ENCODE assay signal across 9 mouse cellular contexts in the genomic region with DNA sequence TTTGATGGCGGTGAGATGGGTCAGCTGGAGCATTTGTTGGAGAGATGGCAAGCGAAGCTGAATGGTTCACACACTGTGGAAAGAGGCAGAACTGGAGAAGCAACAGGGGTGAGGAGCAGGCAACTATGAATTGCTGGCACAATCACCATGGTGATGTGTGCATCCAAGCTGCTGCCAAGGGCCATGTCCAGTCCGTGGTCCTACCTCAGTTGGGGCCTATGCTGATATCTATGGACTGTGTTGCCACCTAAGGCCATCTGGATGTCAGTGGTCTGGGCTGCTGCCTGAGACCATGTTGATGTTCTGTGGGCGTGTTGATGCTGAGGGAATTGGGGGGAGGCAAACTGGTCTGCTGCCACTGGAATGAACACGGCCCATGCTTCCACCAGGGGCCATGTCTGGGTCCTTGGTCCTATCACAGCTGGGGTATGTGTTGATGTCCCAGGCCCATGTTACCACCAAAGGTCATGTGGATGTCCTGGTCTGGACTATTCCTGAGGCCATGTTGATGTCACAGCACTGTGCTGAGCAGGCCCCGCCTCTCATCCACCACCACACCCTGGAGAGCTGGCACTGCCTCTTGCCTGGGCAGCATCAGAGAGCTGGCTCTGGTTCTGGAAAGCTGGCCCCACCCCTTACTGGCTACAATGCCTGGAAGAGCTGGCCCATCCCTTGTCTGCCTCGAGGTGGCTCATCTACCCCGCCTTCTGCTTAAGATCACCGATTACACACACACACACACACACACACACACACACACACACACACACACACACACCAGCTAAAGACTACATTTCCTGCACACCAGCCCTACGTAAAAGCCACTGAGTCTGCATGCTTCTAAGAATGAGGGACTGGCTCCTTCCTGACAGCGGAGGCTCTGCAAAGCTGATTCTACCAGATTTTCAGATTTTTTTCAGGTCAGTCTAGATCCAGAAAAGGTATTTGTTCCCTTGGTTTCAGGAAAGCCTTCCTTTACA. TPM values are rescaled to one million over a fixed set of nuclear protein-coding genes. Genes with fewer than 3 reads are reported as not detected.
DNase-seq lines count a peak whose midpoint lies in the region; ATAC-seq lines count a peak whose summit lies in the region.
"Had no signal": no experiment of that assay in that cellular context is flagged by ENCODE, and none has a peak within 500 bp of the region (broad histone marks: within the 10 kb centered on the region; RNA-seq: fewer than 3 reads in every experiment).

No protein-coding gene starts in this region.

- H3K9ac ChIP-seq in forebrain, embryonic 14.5 days (ENCODE audit: low read length), result no peak overlapping the region
- no peak overlapping the region for H3K9ac ChIP-seq in forebrain, embryonic 15.5 days (replicated peaks)
- H3K9ac ChIP-seq in liver, embryonic 12.5 days, result no peak overlapping the region
- no peak overlapping the region for H3K9ac ChIP-seq in stomach, embryonic 15.5 days
- no peak overlapping the region for H3K9ac ChIP-seq in midbrain, embryonic 14.5 days (replicated peaks; ENCODE audit: low read length)
- H3K9ac ChIP-seq: midbrain, embryonic 12.5 days had no signal

- H3K27me3 ChIP-seq in forebrain, embryonic 14.5 days (replicated peaks; ENCODE audit: control insufficient read depth, insufficient read depth, low read length), result no peaks in the 10 kb centered on the region
- H3K27me3 ChIP-seq in forebrain, embryonic 15.5 days, result no peaks in the 10 kb centered on the region
- H3K27me3 ChIP-seq in liver, embryonic 12.5 days (replicated peaks), result no peaks in the 10 kb centered on the region
- no peaks in the 10 kb centered on the region for H3K27me3 ChIP-seq in stomach, embryonic 15.5 days (replicated peaks)
- no peaks in the 10 kb centered on the region for H3K27me3 ChIP-seq in midbrain, embryonic 14.5 days (ENCODE audit: control insufficient read depth, insufficient read depth, low read length)
- H3K27me3 ChIP-seq: midbrain, embryonic 12.5 days had no signal

- H3K9me3 ChIP-seq in forebrain, embryonic 14.5 days (replicated peaks; ENCODE audit: control insufficient read depth, low read length), result no peaks in the 10 kb centered on the region
- H3K9me3 ChIP-seq in forebrain, embryonic 15.5 days, result no peaks in the 10 kb centered on the region
- no peaks in the 10 kb centered on the region for H3K9me3 ChIP-seq in liver, embryonic 12.5 days (replicated peaks)
- H3K9me3 ChIP-seq in stomach, embryonic 15.5 days, result no peaks in the 10 kb centered on the region
- no peaks in the 10 kb centered on the region for H3K9me3 ChIP-seq in midbrain, embryonic 14.5 days (ENCODE audit: control insufficient read depth, low read length)
- H3K9me3 ChIP-seq: midbrain, embryonic 12.5 days had no signal

- peak; percentile 10 for DNase-seq in forebrain, embryonic 14.5 days (ENCODE audit: low spot score)
- peak; percentile 34 for DNase-seq in urinary bladder, postnatal 25 days (ENCODE audit: low spot score)
- DNase-seq in urinary bladder, adult 2 months (ENCODE audit: low spot score), result no peak
- peak; percentile 72 to 81 for DNase-seq in heart, adult 18-20 months
- no peak for DNase-seq in midbrain, embryonic 14.5 days

- 0 out of 2 replicates have a peak, but pooled peaks have one; percentile 26 for ATAC-seq in forebrain, embryonic 14.5 days
- no peak for ATAC-seq in forebrain, embryonic 15.5 days (replicated peaks)
- peak; percentile 53; the same call in 1 of the 2 replicates for ATAC-seq in liver, embryonic 12.5 days
- ATAC-seq in stomach, embryonic 15.5 days (ENCODE audit: insufficient read depth, low FRiP score, low read depth), result peak; percentile 80; the same call in 1 of the 2 replicates
- ATAC-seq in midbrain, embryonic 14.5 days (ENCODE audit: low FRiP score, low TSS enrichment), result no peak

- H3K27ac ChIP-seq in forebrain, embryonic 14.5 days (ENCODE audit: low read depth, low read length), result no peak overlapping the region
- no peak overlapping the region for H3K27ac ChIP-seq in forebrain, embryonic 15.5 days (replicated peaks)
- H3K27ac ChIP-seq in liver, embryonic 12.5 days, result no peak overlapping the region
- no peak overlapping the region for H3K27ac ChIP-seq in stomach, embryonic 15.5 days
- no peak overlapping the region for H3K27ac ChIP-seq in midbrain, embryonic 14.5 days (replicated peaks; ENCODE audit: low read depth, low read length)
- H3K27ac ChIP-seq: midbrain, embryonic 12.5 days had no signal

- no peak overlapping the region for H3K4me3 ChIP-seq in forebrain, embryonic 14.5 days (ENCODE audit: low read depth, low read length)
- no peak overlapping the region for H3K4me3 ChIP-seq in forebrain, embryonic 15.5 days
- H3K4me3 ChIP-seq in liver, embryonic 12.5 days, result no peak overlapping the region
- H3K4me3 ChIP-seq in stomach, embryonic 15.5 days (replicated peaks), result no peak overlapping the region
- no peak overlapping the region for H3K4me3 ChIP-seq in midbrain, embryonic 14.5 days (replicated peaks; ENCODE audit: low read depth, low read length)
- H3K4me3 ChIP-seq: midbrain, embryonic 12.5 days had no signal

- H3K36me3 ChIP-seq in forebrain, embryonic 14.5 days (ENCODE audit: control insufficient read depth, insufficient read depth, low read length), result no peaks in the 10 kb centered on the region
- H3K36me3 ChIP-seq in forebrain, embryonic 15.5 days, result no peaks in the 10 kb centered on the region
- no peaks in the 10 kb centered on the region for H3K36me3 ChIP-seq in liver, embryonic 12.5 days
- H3K36me3 ChIP-seq in stomach, embryonic 15.5 days, result no peaks in the 10 kb centered on the region
- no peaks in the 10 kb centered on the region for H3K36me3 ChIP-seq in midbrain, embryonic 14.5 days (ENCODE audit: control insufficient read depth, insufficient read depth, low read length)
- H3K36me3 ChIP-seq: midbrain, embryonic 12.5 days had no signal

- no peak overlapping the region for H3K4me2 ChIP-seq in forebrain, embryonic 14.5 days (ENCODE audit: low read length)
- no peak overlapping the region for H3K4me2 ChIP-seq in forebrain, embryonic 15.5 days (replicated peaks)
- no peak overlapping the region for H3K4me2 ChIP-seq in liver, embryonic 12.5 days
- H3K4me2 ChIP-seq in stomach, embryonic 15.5 days, result no peak overlapping the region
- no peak overlapping the region for H3K4me2 ChIP-seq in midbrain, embryonic 14.5 days (ENCODE audit: low read length)
- H3K4me2 ChIP-seq: midbrain, embryonic 12.5 days had no signal

- no peaks in the 10 kb centered on the region for H3K4me1 ChIP-seq in forebrain, embryonic 14.5 days (ENCODE audit: control insufficient read depth, insufficient read depth, low read length)
- H3K4me1 ChIP-seq in forebrain, embryonic 15.5 days, result no peaks in the 10 kb centered on the region
- H3K4me1 ChIP-seq in liver, embryonic 12.5 days, result peaks cover 28% of the 10 kb centered on the region
- peaks cover 4% of the 10 kb centered on the region; the same call in 1 of the 2 replicates for H3K4me1 ChIP-seq in stomach, embryonic 15.5 days
- no peaks in the 10 kb centered on the region for H3K4me1 ChIP-seq in midbrain, embryonic 14.5 days (ENCODE audit: control insufficient read depth, insufficient read depth, low read length)
- H3K4me1 ChIP-seq: midbrain, embryonic 12.5 days had no signal

- 77% methylated on average over 11 of the region's 11 CpGs for WGBS in forebrain, embryonic 14.5 days
- WGBS in forebrain, embryonic 15.5 days, result 79% methylated on average over 11 of the region's 11 CpGs
- WGBS in liver, embryonic 12.5 days (ENCODE audit: insufficient replicate concordance), result 67% methylated on average over 11 of the region's 11 CpGs
- WGBS in stomach, embryonic 15.5 days, result 75% methylated on average over 9 of the region's 11 CpGs
- WGBS in midbrain, embryonic 14.5 days, result 86% methylated on average over 11 of the region's 11 CpGs

RNA-seq across cellular contexts. Expression of gene Ldlrad1, which starts 14.5 kb away (rescaled TPM):
- not detected in 2 replicates for polyA plus RNA-seq in forebrain, embryonic 14.5 days (2014; fragmentation: Nextera tagmentation; extraction: Ambion mirVana)
- not detected in 2 replicates for polyA plus RNA-seq in forebrain, embryonic 15.5 days (2015; fragmentation: Nextera tagmentation; extraction: Ambion mirVana)
- 0.12 and 0.21 TPM in 2 replicates for polyA plus RNA-seq in urinary bladder, adult 2 months (2012; rRNA removed)
- under 1 TPM in 1 of 2 experiments, not detected in 1; 0.44 TPM for total RNA-seq in heart, adult 18-20 months (2021)
- not detected in 2 replicates for polyA plus RNA-seq in liver, embryonic 12.5 days (2016; fragmentation: Nextera tagmentation; extraction: Ambion mirVana)
- polyA plus RNA-seq in stomach, embryonic 15.5 days (2015; fragmentation: Nextera tagmentation; extraction: Ambion mirVana), result not detected in 2 replicates
- not detected in 2 replicates for polyA plus RNA-seq in midbrain, embryonic 14.5 days (2014; fragmentation: Nextera tagmentation; extraction: Ambion mirVana)
- polyA plus RNA-seq: midbrain, embryonic 12.5 days had no signal

RNA-seq across cellular contexts. Expression of gene Lrrc42, which starts 29.8 kb away (rescaled TPM):
- 60.0 and 60.9 TPM in 2 replicates for polyA plus RNA-seq in forebrain, embryonic 14.5 days (2014; fragmentation: Nextera tagmentation; extraction: Ambion mirVana)
- 57.4 and 57.7 TPM in 2 replicates for polyA plus RNA-seq in forebrain, embryonic 15.5 days (2015; fragmentation: Nextera tagmentation; extraction: Ambion mirVana)
- 20.9 and 23.7 TPM in 2 replicates for polyA plus RNA-seq in urinary bladder, adult 2 months (2012; rRNA removed)
- total RNA-seq in heart, adult 18-20 months (2021), result 10 to 100 TPM in 1 of 2 experiments, 1 to 10 TPM in 1; 10.0 to 10.2 TPM
- 19.7 and 21.7 TPM in 2 replicates for polyA plus RNA-seq in liver, embryonic 12.5 days (2016; fragmentation: Nextera tagmentation; extraction: Ambion mirVana)
- polyA plus RNA-seq in stomach, embryonic 15.5 days (2015; fragmentation: Nextera tagmentation; extraction: Ambion mirVana), result 54.4 TPM in 2 replicates
- 47.5 and 50.7 TPM in 2 replicates for polyA plus RNA-seq in midbrain, embryonic 14.5 days (2014; fragmentation: Nextera tagmentation; extraction: Ambion mirVana)

RNA-seq across cellular contexts. Expression of gene Hspb11, which starts 29.9 kb away (rescaled TPM):
- 33.3 and 40.8 TPM in 2 replicates for polyA plus RNA-seq in forebrain, embryonic 14.5 days (2014; fragmentation: Nextera tagmentation; extraction: Ambion mirVana)
- 37.1 and 41.7 TPM in 2 replicates for polyA plus RNA-seq in forebrain, embryonic 15.5 days (2015; fragmentation: Nextera tagmentation; extraction: Ambion mirVana)
- 22.0 and 22.7 TPM in 2 replicates for polyA plus RNA-seq in urinary bladder, adult 2 months (2012; rRNA removed)
- total RNA-seq in heart, adult 18-20 months (2021), result 10 to 100 TPM in 1 of 2 experiments, 1 to 10 TPM in 1; 9.8 to 13.6 TPM
- polyA plus RNA-seq in liver, embryonic 12.5 days (2016; fragmentation: Nextera tagmentation; extraction: Ambion mirVana), result 9.2 and 10.4 TPM in 2 replicates
- 32.3 and 34.4 TPM in 2 replicates for polyA plus RNA-seq in stomach, embryonic 15.5 days (2015; fragmentation: Nextera tagmentation; extraction: Ambion mirVana)
- polyA plus RNA-seq in midbrain, embryonic 14.5 days (2014; fragmentation: Nextera tagmentation; extraction: Ambion mirVana), result 38.2 and 45.7 TPM in 2 replicates

RNA-seq across cellular contexts. Expression of gene Tceanc2, which starts 44.6 kb away (rescaled TPM):
- polyA plus RNA-seq in forebrain, embryonic 14.5 days (2014; fragmentation: Nextera tagmentation; extraction: Ambion mirVana), result 28.0 and 29.3 TPM in 2 replicates
- polyA plus RNA-seq in forebrain, embryonic 15.5 days (2015; fragmentation: Nextera tagmentation; extraction: Ambion mirVana), result 30.7 and 45.9 TPM in 2 replicates
- 12.9 and 15.3 TPM in 2 replicates for polyA plus RNA-seq in urinary bladder, adult 2 months (2012; rRNA removed)
- 10 to 100 TPM; 13.5 to 15.4 TPM for total RNA-seq in heart, adult 18-20 months (2021)
- polyA plus RNA-seq in liver, embryonic 12.5 days (2016; fragmentation: Nextera tagmentation; extraction: Ambion mirVana), result 11.8 and 13.8 TPM in 2 replicates
- polyA plus RNA-seq in stomach, embryonic 15.5 days (2015; fragmentation: Nextera tagmentation; extraction: Ambion mirVana), result 16.4 and 30.4 TPM in 2 replicates
- 15.0 and 18.7 TPM in 2 replicates for polyA plus RNA-seq in midbrain, embryonic 14.5 days (2014; fragmentation: Nextera tagmentation; extraction: Ambion mirVana)

RNA-seq across cellular contexts. Expression of gene Tmem59, which starts 45.3 kb away (rescaled TPM):
- 385 and 418 TPM in 2 replicates for polyA plus RNA-seq in forebrain, embryonic 14.5 days (2014; fragmentation: Nextera tagmentation; extraction: Ambion mirVana)
- polyA plus RNA-seq in forebrain, embryonic 15.5 days (2015; fragmentation: Nextera tagmentation; extraction: Ambion mirVana), result 373 and 391 TPM in 2 replicates
- 287 and 337 TPM in 2 replicates for polyA plus RNA-seq in urinary bladder, adult 2 months (2012; rRNA removed)
- 100 to 1,000 TPM; 139 to 147 TPM for total RNA-seq in heart, adult 18-20 months (2021)
- 159 and 165 TPM in 2 replicates for polyA plus RNA-seq in liver, embryonic 12.5 days (2016; fragmentation: Nextera tagmentation; extraction: Ambion mirVana)
- polyA plus RNA-seq in stomach, embryonic 15.5 days (2015; fragmentation: Nextera tagmentation; extraction: Ambion mirVana), result 386 and 427 TPM in 2 replicates
- polyA plus RNA-seq in midbrain, embryonic 14.5 days (2014; fragmentation: Nextera tagmentation; extraction: Ambion mirVana), result 334 and 361 TPM in 2 replicates

Comparison
In these comparisons a context has a peak if more than half of its experiments do, and no peak if none do; other contexts are left out.
1. ATAC-seq: peak in forebrain, embryonic 14.5 days (single experiment), liver, embryonic 12.5 days (single experiment) and stomach, embryonic 15.5 days (single experiment); none in forebrain, embryonic 15.5 days (single experiment) and midbrain, embryonic 14.5 days (single experiment).
2. DNase-seq: peak in forebrain, embryonic 14.5 days (single experiment), urinary bladder, postnatal 25 days (single experiment) and heart, adult 18-20 months (2 of 2); none in urinary bladder, adult 2 months (single experiment) and midbrain, embryonic 14.5 days (single experiment).